Mouse (Mus musculus): ENCODE data around the gene Atpif1.

Atpif1 gene

GRCm38 (mm10) chr4:132526678-132527077 lies 6.8 kb downstream of the Atpif1 start:
- DNase-seq (ENCODE audit: low read depth): peak; percentile 66

- DNase-seq (ENCODE audit: low read depth): no peak
Measured at GRCm38 (mm10) chr4:132524808-132525207, 8.7 kb downstream of the Atpif1 start.

- DNase-seq (ENCODE audit: low read depth): no peak
Measured at GRCm38 (mm10) chr4:132524321-132524741, 9.1 kb downstream of the Atpif1 start.

- no peak for DNase-seq (ENCODE audit: low read depth)
Measured at GRCm38 (mm10) chr4:132519188-132519587, 14.3 kb downstream of the Atpif1 start.

GRCm38 (mm10) chr4:132518066-132518465 lies 15.4 kb downstream of the Atpif1 start:
- no peak for DNase-seq (ENCODE audit: low read depth)

GRCm38 (mm10) chr4:132515369-132516155 lies 17.9 kb downstream of the Atpif1 start:
- DNase-seq (ENCODE audit: low read depth): peak; percentile 97

GRCm38 (mm10) chr4:132514555-132515135 lies 18.8 kb downstream of the Atpif1 start:
- peak; percentile 93 for DNase-seq (ENCODE audit: low read depth)

GRCm38 (mm10) chr4:132513395-132514273 lies 19.8 kb downstream of the Atpif1 start:
- DNase-seq (ENCODE audit: low read depth): peak; percentile 37

GRCm38 (mm10) chr4:132512080-132512479 lies 21.4 kb downstream of the Atpif1 start:
- DNase-seq (ENCODE audit: low read depth): no peak

GRCm38 (mm10) chr4:132510352-132510798 lies 23.1 kb downstream of the Atpif1 start, which contains the start of gene Sesn2:
Gene Sesn2 (minus strand): TSS chr4:132510501.
- peak; percentile 98 for DNase-seq (ENCODE audit: low read depth)

GRCm38 (mm10) chr4:132509621-132510296 lies 23.7 kb downstream of the Atpif1 start:
- DNase-seq (ENCODE audit: low read depth): peak; percentile 69

- DNase-seq (ENCODE audit: low read depth): no peak
Measured at GRCm38 (mm10) chr4:132507210-132507609, 26.2 kb downstream of the Atpif1 start.

- no peak for DNase-seq (ENCODE audit: low read depth)
Measured at GRCm38 (mm10) chr4:132506250-132506649, 27.2 kb downstream of the Atpif1 start.

- no peak for DNase-seq (ENCODE audit: low read depth)
Measured at GRCm38 (mm10) chr4:132505800-132506199, 27.7 kb downstream of the Atpif1 start.

- no peak for DNase-seq (ENCODE audit: low read depth)
Measured at GRCm38 (mm10) chr4:132505034-132505738, 28.3 kb downstream of the Atpif1 start.

GRCm38 (mm10) chr4:132503344-132503743 lies 30.1 kb downstream of the Atpif1 start:
- DNase-seq (ENCODE audit: low read depth): no peak

GRCm38 (mm10) chr4:132501639-132502038 lies 31.8 kb downstream of the Atpif1 start:
- no peak for DNase-seq (ENCODE audit: low read depth)

GRCm38 (mm10) chr4:132494271-132494918 lies 39.1 kb downstream of the Atpif1 start:
- no peak for DNase-seq (ENCODE audit: low read depth)

GRCm38 (mm10) chr4:132492178-132493060 lies 41.0 kb downstream of the Atpif1 start:
- no peak for DNase-seq (ENCODE audit: low read depth)

- no peak for DNase-seq (ENCODE audit: low read depth)
Measured at GRCm38 (mm10) chr4:132491748-132492147, 41.7 kb downstream of the Atpif1 start.
